Mouse (Mus musculus) brain, embryonic 14.5 days (tissue): ENCODE data around the gene Bri3. TPM values are rescaled to one million over a fixed set of nuclear protein-coding genes. Genes with fewer than 3 reads are reported as not detected.
"Not testable (repeated sequence)": the region's sequence is repeated elsewhere in the genome, so short reads cannot be mapped to it uniquely, and the experiment has no call there.

Experiments
- DNase-seq: peaks from one replicate; pipeline ENCODE4 v3.0.0-alpha.2; 2011; ENCODE audit warnings: low read depth
- CTCF ChIP-seq: fragments of 200-500 bp; IDR thresholded peaks from 2 replicates; pipeline ENCODE4 v1.5.1; 2012; ENCODE audit warnings: inconsistent platforms, mild to moderate bottlenecking, moderate library complexity, borderline replicate concordance; ENCODE audit not compliant: insufficient read depth, insufficient read length; ENCODE audit errors: extremely low read depth
- POLR2A ChIP-seq: fragments of 200-500 bp; IDR thresholded peaks from 2 replicates; pipeline ENCODE4 v1.6.1; 2012; ENCODE audit warnings: mild to moderate bottlenecking, inconsistent platforms, borderline replicate concordance; ENCODE audit not compliant: poor library complexity, insufficient read depth, insufficient read length, severe bottlenecking; ENCODE audit errors: extremely low read depth
- polyA plus RNA-seq: library from polyadenylated mRNA; depleted of rRNA; stranded (reverse); fragments of >200 nt; gene quantifications from 2 replicates; pipeline ENCODE4 v1.2.3, GENCODE M21; 2012

The Bri3 gene
- polyA plus RNA-seq, 1 experiment = 97.3 TPM

- TF ChIP-seq POLR2A (no peak), CTCF (no peak)
- no peak for DNase-seq
Measured at GRCm38 (mm10) chr5:144313335-144313734, 69.1 kb downstream of the Bri3 start.

GRCm38 (mm10) chr5:144314731-144315494 lies 70.7 kb downstream of the Bri3 start:
- TF ChIP-seq POLR2A (no peak), CTCF (no peak)
- no peak for DNase-seq

GRCm38 (mm10) chr5:144316442-144316841 lies 72.2 kb downstream of the Bri3 start:
- no peak for DNase-seq
- no peak for TF ChIP-seq POLR2A
- no peak for TF ChIP-seq CTCF

- TF ChIP-seq CTCF = no peak
- TF ChIP-seq POLR2A = no peak
- DNase-seq = no peak
Measured at GRCm38 (mm10) chr5:144317426-144317825, 73.2 kb downstream of the Bri3 start.

GRCm38 (mm10) chr5:144318286-144318685 lies 74.0 kb downstream of the Bri3 start:
- no peak for TF ChIP-seq POLR2A
- TF ChIP-seq CTCF = no peak
- DNase-seq = no peak

GRCm38 (mm10) chr5:144321681-144322080 lies 77.4 kb downstream of the Bri3 start:
- no peak for TF ChIP-seq POLR2A
- TF ChIP-seq CTCF = no peak
- DNase-seq = no peak

GRCm38 (mm10) chr5:144322717-144323116 lies 78.5 kb downstream of the Bri3 start:
- no peak for DNase-seq

GRCm38 (mm10) chr5:144334010-144334409 lies 89.8 kb downstream of the Bri3 start:
- no peak for TF ChIP-seq CTCF
- no peak for TF ChIP-seq POLR2A
- no peak for DNase-seq

More at GRCm38 (mm10) chr5:144322717-144323116, 78.5 kb downstream of the Bri3 start:
- TF ChIP-seq POLR2A = no peak
- TF ChIP-seq CTCF = no peak

GRCm38 (mm10) chr5:144335357-144335756 lies 91.1 kb downstream of the Bri3 start:
- DNase-seq = not testable (repeated sequence)

GRCm38 (mm10) chr5:144338787-144339186 lies 94.5 kb downstream of the Bri3 start:
- no peak for DNase-seq
- no peak for TF ChIP-seq POLR2A
- no peak for TF ChIP-seq CTCF

- no peak for DNase-seq
- TF ChIP-seq CTCF (no peak), POLR2A (no peak)
Measured at GRCm38 (mm10) chr5:144341085-144341484, 96.8 kb downstream of the Bri3 start.

GRCm38 (mm10) chr5:144344592-144344991 lies 100.4 kb downstream of the Bri3 start:
- TF ChIP-seq POLR2A (no peak), CTCF (no peak)
- DNase-seq = no peak
